Mouse (Mus musculus) gastrocnemius, postnatal 4 days (tissue): ENCODE data around the gene Pilrb1. TPM values are rescaled to one million over a fixed set of nuclear protein-coding genes. Genes with fewer than 3 reads are reported as not detected.

Experiments
- DNase-seq, 2 experiments: peaks; one replicate each; pipeline ENCODE4 v3.0.0; 2021 to 2022; ENCODE audit warnings: low spot score in 2 of 2, mixed read lengths in 2 of 2
- total RNA-seq, 2 experiments: library from RNA; stranded (reverse); gene quantifications; 2 replicates each; pipeline ENCODE4 v1.2.3; 2021

The Pilrb1 gene
- total RNA-seq, 2 experiments from 2014 or later = 0.59 to 0.98 TPM

GRCm38 (mm10) chr5:137831106-137831505 is 26.8 kb downstream of the Pilrb1 start:
- DNase-seq = no peak

GRCm38 (mm10) chr5:137830238-137830637 is 27.7 kb downstream of the Pilrb1 start:
- DNase-seq = peak in 1 of 2 experiments; percentile 10

GRCm38 (mm10) chr5:137828694-137829093 is 29.2 kb downstream of the Pilrb1 start:
- peak in 1 of 2 experiments; percentile 11 for DNase-seq

- DNase-seq = peak in 1 of 2 experiments; percentile 12
Measured at GRCm38 (mm10) chr5:137826421-137826820, 31.5 kb downstream of the Pilrb1 start.

GRCm38 (mm10) chr5:137825971-137826370 is 31.9 kb downstream of the Pilrb1 start:
- DNase-seq = peak in 1 of 2 experiments; percentile 12

- peak in 1 of 2 experiments; percentile 7 for DNase-seq
Measured at GRCm38 (mm10) chr5:137825030-137825429, 32.9 kb downstream of the Pilrb1 start.

GRCm38 (mm10) chr5:137823455-137824045 is 34.4 kb downstream of the Pilrb1 start:
- DNase-seq = peak in 1 of 2 experiments; percentile 7

GRCm38 (mm10) chr5:137822602-137823001 is 35.3 kb downstream of the Pilrb1 start:
- DNase-seq = peak in 1 of 2 experiments; percentile 11

GRCm38 (mm10) chr5:137822126-137822525 is 35.8 kb downstream of the Pilrb1 start:
- no peak for DNase-seq

- no peak for DNase-seq
Measured at GRCm38 (mm10) chr5:137817466-137818222, 40.3 kb downstream of the Pilrb1 start.

GRCm38 (mm10) chr5:137808316-137808715 is 49.6 kb downstream of the Pilrb1 start:
- no peak for DNase-seq

- no peak for DNase-seq
Measured at GRCm38 (mm10) chr5:137806158-137806557, 51.7 kb downstream of the Pilrb1 start.

Other genes with a start within 250 kb of the Pilrb1 start
- 100 to 1,000 TPM; 362 to 399 TPM for gene Pcolce, start 244.3 kb downstream of the Pilrb1 start, total RNA-seq
- under 1 TPM; 0.74 to 0.80 TPM for gene Fbxo24, start 229.1 kb downstream of the Pilrb1 start, total RNA-seq
- 10 to 100 TPM; 19.2 to 23.0 TPM for gene Lrch4, start 229.0 kb downstream of the Pilrb1 start, total RNA-seq
- gene Gm20605, start 228.9 kb downstream of the Pilrb1 start, total RNA-seq = 10 to 100 TPM in 1 of 2 experiments, 1 to 10 TPM in 1; 8.6 to 11.0 TPM
- 1 to 10 TPM; 3.2 to 3.8 TPM for gene Sap25, start 216.8 kb downstream of the Pilrb1 start, total RNA-seq
- gene Irs3, start 212.4 kb downstream of the Pilrb1 start, total RNA-seq = 1 to 10 TPM in 1 of 2 experiments, under 1 TPM in 1; 0.59 to 1.2 TPM
- 1 to 10 TPM; 7.8 to 7.9 TPM for gene Agfg2, start 173.4 kb downstream of the Pilrb1 start, total RNA-seq
- gene Nyap1, start 116.5 kb downstream of the Pilrb1 start, total RNA-seq = 1 to 10 TPM in 1 of 2 experiments, under 1 TPM in 1; 0.73 to 1.2 TPM
- gene Tsc22d4, start 112.4 kb downstream of the Pilrb1 start, total RNA-seq = 100 to 1,000 TPM; 162 to 187 TPM
- gene Ppp1r35, start 79.3 kb downstream of the Pilrb1 start, total RNA-seq = 10 to 100 TPM; 14.5 to 15.8 TPM
- gene Mepce, start 70.5 kb downstream of the Pilrb1 start, total RNA-seq = 10 to 100 TPM; 25.0 to 34.2 TPM
- gene Zcwpw1, start 70.3 kb downstream of the Pilrb1 start, total RNA-seq = 1 to 10 TPM; 4.3 to 5.6 TPM
- 1 to 10 TPM; 1.7 to 2.4 TPM for gene Pilra, start 21.8 kb downstream of the Pilrb1 start, total RNA-seq
- 1 to 10 TPM in 1 of 2 experiments, under 1 TPM in 1; 0.69 to 1.1 TPM for gene Pilrb2, start 13.7 kb upstream of the Pilrb1 start, total RNA-seq
- gene Cyp3a13, start 63.5 kb upstream of the Pilrb1 start, total RNA-seq = under 1 TPM in 1 of 2 experiments, not detected in 1; 0.10 TPM
- gene Gjc3, start 105.0 kb upstream of the Pilrb1 start, total RNA-seq = 10 to 100 TPM in 1 of 2 experiments, 1 to 10 TPM in 1; 8.1 to 10.3 TPM
- gene Azgp1, start 123.4 kb upstream of the Pilrb1 start, total RNA-seq = 1 to 10 TPM in 1 of 2 experiments, under 1 TPM in 1; 0.37 to 1.2 TPM
- not detected for gene Smok3a, start 163.2 kb upstream of the Pilrb1 start, total RNA-seq
- not detected for gene Smok3b, start 163.3 kb upstream of the Pilrb1 start, total RNA-seq
- gene Smok3c, start 195.1 kb upstream of the Pilrb1 start, total RNA-seq = not detected
- gene Zkscan1, start 227.0 kb upstream of the Pilrb1 start, total RNA-seq = 10 to 100 TPM; 18.7 to 19.4 TPM